Mouse (Mus musculus): ENCODE measurements around the gene Tecpr1. TPM values are rescaled to one million over a fixed set of nuclear protein-coding genes. Genes with fewer than 3 reads are reported as not detected.

Tecpr1 gene
- 1.7 TPM for polyA plus RNA-seq (2014; fragmentation: Illumina TruSeq; extraction: RNeasy Lipid Tissue Mini Kit (QIAGEN cat#74804); ENCODE audit: low read depth, low replicate concordance)

DNA sequence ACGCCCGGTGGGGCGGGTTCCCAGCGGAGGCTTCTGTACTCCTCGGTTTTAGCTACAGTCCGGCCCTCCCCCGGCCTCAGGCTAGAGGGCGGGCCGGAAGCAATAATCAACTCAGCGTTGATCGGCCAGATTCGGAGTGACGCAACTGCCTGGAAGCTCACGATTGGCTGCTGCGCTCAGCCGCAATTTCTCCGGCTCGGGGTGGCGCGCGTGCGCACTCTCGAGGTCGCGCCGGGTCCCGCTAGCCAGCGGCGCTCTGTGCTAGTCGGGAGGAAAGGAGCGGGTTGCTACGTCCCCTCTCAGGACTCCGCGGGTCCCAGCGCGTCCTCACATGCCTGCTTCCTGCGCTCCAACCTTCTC lies at the start of gene Tecpr1:
Gene Tecpr1, minus strand, starts transcription at position 113 of the 360 bp plus-strand sequence.

DNA sequence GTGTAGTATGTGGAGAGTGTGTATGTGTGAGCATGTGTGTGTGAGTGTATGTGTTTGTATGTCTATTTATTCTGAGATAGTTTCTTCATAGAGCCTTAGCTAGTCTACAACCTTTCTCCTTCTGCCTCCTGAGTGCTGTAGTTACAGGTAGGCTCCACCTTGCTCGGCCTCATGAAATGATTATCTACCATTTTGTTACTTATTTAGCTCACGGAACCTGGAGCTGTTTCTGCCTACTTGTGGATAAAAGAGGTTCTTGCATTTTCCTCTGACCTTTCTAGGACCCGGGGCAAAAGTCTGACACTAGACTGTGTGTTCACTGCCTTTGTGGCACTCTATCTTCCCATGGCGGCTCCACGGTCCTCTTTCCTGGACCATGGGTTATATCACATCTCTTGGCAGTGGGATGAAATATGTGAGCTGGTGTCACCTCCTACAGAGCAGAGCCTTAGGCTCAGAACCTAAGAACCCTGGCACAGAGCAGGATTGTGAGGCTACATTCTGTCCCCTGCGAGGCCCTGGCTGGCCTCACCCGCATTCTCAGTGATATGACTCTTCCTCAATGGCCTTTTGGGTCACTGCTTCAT lies 20.6 kb upstream of the Tecpr1 start, which contains the start of gene Bri3:
Gene Bri3, plus strand, starts transcription at position 537 of the 587 bp plus-strand sequence.

GRCm38 (mm10) chr5:144189950-144190583 lies 33.3 kb downstream of the Tecpr1 start, which contains the start of gene Bhlha15:
TSS of gene Bhlha15 (plus strand) at chr5:144190286.

Other genes starting within 250 kb of the Tecpr1 start
- gene Ccz1, start 208.7 kb downstream of the Tecpr1 start, polyA plus RNA-seq (2014; fragmentation: Illumina TruSeq; extraction: RNeasy Lipid Tissue Mini Kit (QIAGEN cat#74804); ENCODE audit: low read depth, low replicate concordance): 131 TPM
- not detected for gene Ocm, start 196.9 kb downstream of the Tecpr1 start, polyA plus RNA-seq (2014; fragmentation: Illumina TruSeq; extraction: RNeasy Lipid Tissue Mini Kit (QIAGEN cat#74804); ENCODE audit: low read depth, low replicate concordance)
- 6.8 TPM for gene Lmtk2, start 123.2 kb downstream of the Tecpr1 start, polyA plus RNA-seq (2014; fragmentation: Illumina TruSeq; extraction: RNeasy Lipid Tissue Mini Kit (QIAGEN cat#74804); ENCODE audit: low read depth, low replicate concordance)
- gene Bhlha15, start 33.3 kb downstream of the Tecpr1 start, polyA plus RNA-seq (2014; fragmentation: Illumina TruSeq; extraction: RNeasy Lipid Tissue Mini Kit (QIAGEN cat#74804); ENCODE audit: low read depth, low replicate concordance): 0.06 TPM
- gene Bri3, start 20.8 kb upstream of the Tecpr1 start, polyA plus RNA-seq (2014; fragmentation: Illumina TruSeq; extraction: RNeasy Lipid Tissue Mini Kit (QIAGEN cat#74804); ENCODE audit: low read depth, low replicate concordance): 67.5 TPM
- 7.1 TPM for gene Baiap2l1, start 134.5 kb upstream of the Tecpr1 start, polyA plus RNA-seq (2014; fragmentation: Illumina TruSeq; extraction: RNeasy Lipid Tissue Mini Kit (QIAGEN cat#74804); ENCODE audit: low read depth, low replicate concordance)